In the genomic region with DNA sequence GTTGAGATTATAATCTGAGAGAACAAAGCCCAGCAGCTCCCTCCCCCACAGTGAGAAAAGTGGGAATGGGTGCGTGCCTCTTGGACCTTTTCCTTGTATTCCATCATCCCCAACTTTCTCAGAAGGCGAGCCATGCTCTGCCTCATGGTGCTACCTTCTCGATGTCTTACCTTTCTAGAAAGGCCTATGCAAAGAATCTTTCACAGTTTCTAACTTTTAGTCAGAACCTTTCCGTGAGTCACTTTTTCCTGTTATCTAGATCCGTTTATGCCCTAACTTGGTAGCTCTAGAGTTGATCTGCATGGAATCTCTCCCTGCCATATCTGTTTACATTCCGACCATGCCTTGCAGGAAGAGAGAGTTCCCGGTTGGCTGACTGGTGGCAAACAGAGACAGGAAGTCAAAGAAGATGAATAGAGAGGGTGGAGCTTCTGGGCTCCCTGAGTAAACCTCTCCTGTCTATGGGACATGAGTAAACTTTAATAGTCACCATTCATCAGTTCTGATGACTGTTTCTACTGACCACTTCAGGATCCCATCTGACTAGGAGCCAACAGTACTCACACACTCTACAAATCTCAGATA, we compare ENCODE assay signal across 22 mouse cellular contexts.
DNase-seq lines count a peak whose midpoint lies in the region; ATAC-seq and TF ChIP-seq lines count a peak whose summit lies in the region.
"Had no signal": no experiment of that assay in that cellular context is flagged by ENCODE, and none has a peak within 500 bp of the region (broad histone marks: within the 10 kb centered on the region; RNA-seq: fewer than 3 reads in every experiment).

No protein-coding gene starts in this region.

- no peak overlapping the region for H3K27ac ChIP-seq in intestine, embryonic 16.5 days (ENCODE audit: low read length)
- H3K27ac ChIP-seq in intestine, postnatal 0 days (ENCODE audit: low read depth, low read length): no peak overlapping the region
- H3K27ac ChIP-seq in CH12.LX (ENCODE audit: insufficient read depth, low read depth): no peak overlapping the region
- H3K27ac ChIP-seq in lung, embryonic 15.5 days: no peak overlapping the region
- H3K27ac ChIP-seq: embryonic facial prominence, embryonic 12.5 days; heart, embryonic 15.5 days; hindbrain, embryonic 10.5 days; kidney, embryonic 15.5 days; limb, embryonic 13.5 days; liver, embryonic 13.5 days; midbrain, embryonic 15.5 days had no signal

- no peak overlapping the region for H3K4me3 ChIP-seq in intestine, embryonic 16.5 days (ENCODE audit: low read length)
- no peak overlapping the region for H3K4me3 ChIP-seq in intestine, postnatal 0 days (ENCODE audit: low read depth, low read length)
- H3K4me3 ChIP-seq in CH12.LX (replicated peaks in 1 of 3; ENCODE audit: low read depth in 2 of 3, low read length in 2 of 3, poor library complexity in 1 of 3): no peak overlapping the region
- H3K4me3 ChIP-seq in lung, embryonic 15.5 days: no peak overlapping the region
- H3K4me3 ChIP-seq: embryonic facial prominence, embryonic 12.5 days; erythroblast, embryonic 14.5 days; heart, embryonic 15.5 days; hindbrain, embryonic 10.5 days; kidney, embryonic 15.5 days; limb, embryonic 13.5 days; liver, embryonic 13.5 days; midbrain, embryonic 15.5 days; myocyte had no signal

- 52% methylated on average over 7 of the region's 7 CpGs for WGBS in intestine, embryonic 16.5 days
- WGBS in intestine, postnatal 0 days: 47% methylated on average over 7 of the region's 7 CpGs
- 43% methylated on average over 7 of the region's 7 CpGs for WGBS in lung, embryonic 15.5 days

- H3K9ac ChIP-seq in intestine, embryonic 16.5 days (ENCODE audit: low read depth, low read length): no peak overlapping the region
- no peak overlapping the region for H3K9ac ChIP-seq in intestine, postnatal 0 days (ENCODE audit: low read depth, low read length)
- no peak overlapping the region for H3K9ac ChIP-seq in CH12.LX (ENCODE audit: insufficient read depth, low read depth)
- H3K9ac ChIP-seq in lung, embryonic 15.5 days: no peak overlapping the region
- H3K9ac ChIP-seq: embryonic facial prominence, embryonic 12.5 days; heart, embryonic 15.5 days; kidney, embryonic 15.5 days; limb, embryonic 13.5 days; liver, embryonic 13.5 days; midbrain, embryonic 15.5 days had no signal

- no peak overlapping the region for H3K4me2 ChIP-seq in intestine, embryonic 16.5 days (ENCODE audit: low read depth, low read length)
- no peak overlapping the region for H3K4me2 ChIP-seq in intestine, postnatal 0 days (replicated peaks; ENCODE audit: low read depth)
- H3K4me2 ChIP-seq in CH12.LX (ENCODE audit: insufficient read depth, low read depth, poor library complexity, severe bottlenecking): no peak overlapping the region
- H3K4me2 ChIP-seq in lung, embryonic 15.5 days: no peak overlapping the region
- H3K4me2 ChIP-seq: embryonic facial prominence, embryonic 12.5 days; heart, embryonic 15.5 days; kidney, embryonic 15.5 days; limb, embryonic 13.5 days; liver, embryonic 13.5 days; midbrain, embryonic 15.5 days had no signal

- H3K36me3 ChIP-seq in intestine, embryonic 16.5 days (ENCODE audit: control insufficient read depth, insufficient read depth, low read length): no peaks in the 10 kb centered on the region
- H3K36me3 ChIP-seq in intestine, postnatal 0 days (ENCODE audit: control insufficient read depth, insufficient read depth): no peaks in the 10 kb centered on the region
- no peaks in the 10 kb centered on the region for H3K36me3 ChIP-seq in CH12.LX (replicated peaks in 1 of 2; ENCODE audit: control insufficient read depth in 1 of 2, insufficient read depth in 1 of 2, low read length in 1 of 2)
- H3K36me3 ChIP-seq in lung, embryonic 15.5 days: no peaks in the 10 kb centered on the region
- H3K36me3 ChIP-seq: embryonic facial prominence, embryonic 12.5 days; heart, embryonic 15.5 days; hindbrain, embryonic 10.5 days; kidney, embryonic 15.5 days; limb, embryonic 13.5 days; liver, embryonic 13.5 days; midbrain, embryonic 15.5 days had no signal

- dilution Hi-C loops in CH12.LX (cut with MboI; ENCODE audit: extremely low pct_ligation_motif_present, extremely low pct_unique_long_range_greater_than_20kb, low sequenced_read_pairs): no loop called here

- in situ Hi-C loops in CH12.LX (cut with MboI; ENCODE audit: low pct_ligation_motif_present, low pct_unique_long_range_greater_than_20kb, low sequenced_read_pairs): no loop called here

- TF ChIP-seq CTCF in intestine, postnatal 0 days (IDR thresholded peaks at IDR 0.05; ENCODE audit: low read depth): no peak
- no peak for TF ChIP-seq CTCF in CH12.LX (conservative IDR thresholded peaks at IDR 0.05 in 1 of 2, IDR thresholded peaks at IDR 0.05 in 1 of 2; ENCODE audit: low read depth in 2 of 2, low read length in 2 of 2)

- H3K9me3 ChIP-seq in intestine, embryonic 16.5 days (ENCODE audit: control insufficient read depth, low read length): no peaks in the 10 kb centered on the region
- no peaks in the 10 kb centered on the region for H3K9me3 ChIP-seq in intestine, postnatal 0 days (ENCODE audit: control insufficient read depth)
- H3K9me3 ChIP-seq in CH12.LX (replicated peaks; ENCODE audit: low read length): no peaks in the 10 kb centered on the region
- H3K9me3 ChIP-seq in lung, embryonic 15.5 days: no peaks in the 10 kb centered on the region
- H3K9me3 ChIP-seq: embryonic facial prominence, embryonic 12.5 days; heart, embryonic 15.5 days; hindbrain, embryonic 10.5 days; kidney, embryonic 15.5 days; limb, embryonic 13.5 days; liver, embryonic 13.5 days; midbrain, embryonic 15.5 days had no signal

- 0 out of 2 replicates have a peak, but pooled peaks have one; percentile 23 for ATAC-seq in intestine, embryonic 16.5 days
- no peak for ATAC-seq in intestine, postnatal 0 days
- ATAC-seq in lung, embryonic 15.5 days (ENCODE audit: borderline replicate concordance, extremely low read depth, low FRiP score, low TSS enrichment): 0 out of 2 replicates have a peak, but pooled peaks have one; percentile 35
- ATAC-seq: forebrain, embryonic 14.5 days; midbrain, embryonic 15.5 days had no signal

- H3K27me3 ChIP-seq in intestine, embryonic 16.5 days (replicated peaks; ENCODE audit: control insufficient read depth, insufficient read depth, low read length): no peaks in the 10 kb centered on the region
- no peaks in the 10 kb centered on the region for H3K27me3 ChIP-seq in intestine, postnatal 0 days (replicated peaks; ENCODE audit: control insufficient read depth, insufficient read depth, low read length)
- H3K27me3 ChIP-seq in CH12.LX (replicated peaks): no peaks in the 10 kb centered on the region
- no peaks in the 10 kb centered on the region for H3K27me3 ChIP-seq in lung, embryonic 15.5 days
- H3K27me3 ChIP-seq: embryonic facial prominence, embryonic 12.5 days; heart, embryonic 15.5 days; kidney, embryonic 15.5 days; limb, embryonic 13.5 days; liver, embryonic 13.5 days; midbrain, embryonic 15.5 days had no signal

- peak; percentile 62 for DNase-seq in CH12.LX (ENCODE audit: extremely low read depth)
- DNase-seq in lung, postnatal 4 days: peak; percentile 27 to 36
- no peak for DNase-seq in adrenal gland, adult 8-10 months
- no peak for DNase-seq in layer of hippocampus, adult 11-12 months (ENCODE audit: low spot score)
- no peak for DNase-seq in adrenal gland, adult 18-20 months (ENCODE audit: low spot score in 2 of 2)
- DNase-seq: cerebellum, adult 2 months; gastrocnemius, postnatal 14 days; layer of hippocampus, postnatal 36 days; liver, embryonic 13.5 days; right cerebral cortex, postnatal 4 days had no signal

- TF ChIP-seq EP300 in CH12.LX (IDR thresholded peaks at IDR 0.05; ENCODE audit: low read length): peak; percentile 82

- no peaks in the 10 kb centered on the region for H3K79me2 ChIP-seq in CH12.LX (replicated peaks; ENCODE audit: control insufficient read depth, extremely low read depth, insufficient read depth, poor library complexity, severe bottlenecking)

- no peak for TF ChIP-seq RAD21 in CH12.LX (IDR thresholded peaks at IDR 0.05; ENCODE audit: low read depth, low read length)

- no peaks in the 10 kb centered on the region for H3K4me1 ChIP-seq in intestine, embryonic 16.5 days (ENCODE audit: control insufficient read depth, insufficient read depth, low read length)
- H3K4me1 ChIP-seq in intestine, postnatal 0 days (replicated peaks; ENCODE audit: control insufficient read depth, insufficient read depth, low read length): no peaks in the 10 kb centered on the region
- H3K4me1 ChIP-seq in CH12.LX (ENCODE audit: control insufficient read depth in 1 of 2, insufficient read depth in 2 of 2): peaks cover 7 to 11% of the 10 kb centered on the region in 2 experiments; a peak in 3 of 4 replicates
- H3K4me1 ChIP-seq in lung, embryonic 15.5 days: no peaks in the 10 kb centered on the region
- H3K4me1 ChIP-seq: embryonic facial prominence, embryonic 12.5 days; heart, embryonic 15.5 days; hindbrain, embryonic 10.5 days; kidney, embryonic 15.5 days; limb, embryonic 13.5 days; liver, embryonic 13.5 days; midbrain, embryonic 15.5 days had no signal

- no peak for TF ChIP-seq POLR2A in CH12.LX (IDR thresholded peaks at IDR 0.05; ENCODE audit: low read depth, low read length)

TF ChIP-seq in CH12.LX, 34 proteins besides CTCF, POLR2A, EP300 and RAD21:
- peak; percentile 87 for TF ChIP-seq MAX (IDR thresholded peaks at IDR 0.05; ENCODE audit: low read length)
- TF ChIP-seq MEF2A (IDR thresholded peaks at IDR 0.05; ENCODE audit: borderline replicate concordance, low read depth, low read length): peak; percentile 55
- peak; percentile 91 for TF ChIP-seq JUND (conservative IDR thresholded peaks at IDR 0.05; ENCODE audit: low read depth, low read length)
- 0 out of 2 replicates have a peak, but pooled peaks have one; percentile 31 for TF ChIP-seq MYC (IDR thresholded peaks at IDR 0.05; ENCODE audit: low read depth, low read length)
- peak; percentile 52; the same call in 1 of the 2 replicates for TF ChIP-seq ELF1 (IDR thresholded peaks at IDR 0.05; ENCODE audit: low read depth, low read length)
- no peak for TF ChIP-seq NRF1 (IDR thresholded peaks at IDR 0.05; ENCODE audit: low read depth, low read length)
- no peak for TF ChIP-seq SMC3 (IDR thresholded peaks at IDR 0.05; ENCODE audit: low read depth, low read length)
- peak; percentile 60; the same call in 1 of the 2 replicates for TF ChIP-seq ETS1 (conservative IDR thresholded peaks at IDR 0.05; ENCODE audit: low read depth, low read length)
- peak; percentile 85 for TF ChIP-seq IRF4 (IDR thresholded peaks at IDR 0.05; ENCODE audit: low read depth, low read length)
- TF ChIP-seq JUN (IDR thresholded peaks at IDR 0.05; ENCODE audit: insufficient read depth, low read depth, low read length): peak; percentile 86

Comparison
In these comparisons a context has a peak if more than half of its experiments do, and no peak if none do; other contexts are left out.
1. DNase-seq: peak in CH12.LX (single experiment) and lung, postnatal 4 days (2 of 2); none in adrenal gland, adult 8-10 months (single experiment), layer of hippocampus, adult 11-12 months (single experiment) and adrenal gland, adult 18-20 months (0 of 2).